Mouse (Mus musculus): Measurements from ENCODE around the gene Ptprg.

- TF ChIP-seq POLR2A (IDR thresholded peaks at IDR 0.05; ENCODE audit: borderline replicate concordance, insufficient read depth, low read length) (no peak), CTCF (IDR thresholded peaks at IDR 0.05; ENCODE audit: borderline replicate concordance, insufficient read depth, low read depth, low read length) (no peak)
Measured at GRCm38 (mm10) chr14:11960269-11961121, 407.2 kb downstream of the Ptprg start.

Data from cerebellum, adult 2 months (tissue).